Mouse (Mus musculus) embryonic facial prominence, embryonic 15.5 days (tissue): ENCODE data around the gene 5730522E02Rik. TPM values are rescaled to one million over a fixed set of nuclear protein-coding genes. Genes with fewer than 3 reads are reported as not detected.

Experiments
- ATAC-seq: fragments of 200-750 bp; cut with Nextera tagmentation; 2 replicates; pipeline ENCODE4 v1.8.0; 2017; ENCODE audit warnings: low read depth, moderate TSS enrichment; ENCODE audit not compliant: insufficient number of reproducible peaks, low FRiP score, low TSS enrichment
- H3K27ac ChIP-seq: fragments of 300-500 bp; sonication (generic); replicated peaks from 2 replicates; pipeline ENCODE4 v1.5.1; 2015; ENCODE audit warnings: mild to moderate bottlenecking, inconsistent platforms
- H3K27me3 ChIP-seq: fragments of 300-500 bp; sonication (generic); 2 replicates; pipeline ENCODE4 v1.6.1; 2015; ENCODE audit warnings: inconsistent platforms
- H3K36me3 ChIP-seq: fragments of 300-500 bp; sonication (generic); 2 replicates; pipeline ENCODE4 v1.6.1; 2015; ENCODE audit warnings: mild to moderate bottlenecking, inconsistent platforms
- H3K4me1 ChIP-seq: fragments of 300-500 bp; sonication (generic); 2 replicates; pipeline ENCODE4 v1.6.1; 2015; ENCODE audit warnings: inconsistent platforms
- H3K4me2 ChIP-seq: fragments of 300-500 bp; sonication (generic); replicated peaks from 2 replicates; pipeline ENCODE4 v1.6.1; 2015; ENCODE audit warnings: mild to moderate bottlenecking, inconsistent platforms
- H3K4me3 ChIP-seq: fragments of 300-500 bp; sonication (generic); replicated peaks from 2 replicates; pipeline ENCODE4 v1.5.1; 2015; ENCODE audit warnings: mild to moderate bottlenecking, inconsistent platforms
- H3K9ac ChIP-seq: fragments of 300-500 bp; sonication (generic); 2 replicates; pipeline ENCODE4 v1.6.1; 2015; ENCODE audit warnings: inconsistent platforms
- H3K9me3 ChIP-seq: fragments of 300-500 bp; sonication (generic); replicated peaks from 2 replicates; pipeline ENCODE4 v1.6.1; 2016; ENCODE audit warnings: inconsistent platforms
- WGBS: fragments of 180-500 bp; shearing (Covaris S2); methylation state at CpG from one replicate; pipeline ENCODE4 v1.1.7; 2015; 5-methylcytosine and 5-hydroxymethylcytosine counted together
- polyA plus RNA-seq: library from polyadenylated mRNA; unstranded; fragments of >200 nt; fragmentation: Nextera tagmentation; extraction: Ambion mirVana; gene quantifications from 2 replicates; pipeline ENCODE4 v1.2.1, GENCODE M21; 2015

5730522E02Rik gene
- polyA plus RNA-seq, 1 experiment from 2014 or later: 3.8 TPM

DNA sequence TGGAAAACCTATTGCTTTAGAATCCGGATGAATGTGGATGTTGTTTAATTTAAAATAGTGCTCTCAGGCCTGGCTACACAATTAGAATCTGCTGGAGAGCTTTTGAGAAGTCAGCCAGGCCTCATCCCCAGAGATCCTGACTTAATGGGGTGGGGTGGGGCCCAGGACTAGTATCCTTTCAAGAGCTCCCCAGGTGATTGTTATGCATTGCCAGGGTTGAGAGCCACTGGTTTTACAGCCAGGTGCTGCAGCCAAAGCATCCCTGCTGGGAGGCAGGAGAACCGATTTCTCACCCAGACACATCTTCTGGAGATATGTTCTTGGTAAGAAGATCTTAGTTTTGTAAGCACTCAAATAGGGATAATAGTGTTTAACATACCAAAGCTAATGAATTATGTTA is 216.4 kb downstream of the 5730522E02Rik start:
- ATAC-seq: no peak
- H3K9ac ChIP-seq: no peak overlapping the region

DNA sequence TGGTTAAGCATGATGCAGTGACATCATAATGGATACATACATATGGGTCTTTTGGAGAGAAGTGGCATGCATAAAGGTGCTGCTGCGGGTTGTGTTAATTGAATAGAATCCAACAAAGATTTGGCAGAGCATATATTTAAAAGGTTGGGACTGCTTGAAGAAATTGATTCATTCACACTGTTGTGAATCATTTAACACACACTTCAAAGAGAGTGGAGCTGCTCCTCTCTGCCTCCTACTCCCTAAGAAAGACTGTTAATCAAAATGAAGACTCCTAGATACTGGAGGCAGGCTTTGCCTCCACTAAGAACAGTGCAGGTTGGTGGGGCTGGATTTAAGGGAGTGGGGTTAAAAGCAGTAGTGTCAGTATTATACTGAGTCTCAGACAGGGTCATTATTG is 218.3 kb downstream of the 5730522E02Rik start:
- ATAC-seq: no peak
- Histone ChIP-seq H3K4me1 (no peaks in the 10 kb centered on the region), H3K4me3 (no peak overlapping the region), H3K27me3 (no peaks in the 10 kb centered on the region), H3K27ac (no peak overlapping the region), H3K4me2 (no peak overlapping the region), H3K9ac (no peak overlapping the region), H3K9me3 (no peaks in the 10 kb centered on the region), H3K36me3 (no peaks in the 10 kb centered on the region)
- 93% methylated on average over 1 of the region's 1 CpGs for WGBS

More for the DNA sequence above, 216.4 kb downstream of the 5730522E02Rik start:
- 32% methylated on average over 2 of the region's 2 CpGs for WGBS
- H3K4me2 ChIP-seq: no peak overlapping the region
- H3K36me3 ChIP-seq: no peaks in the 10 kb centered on the region
- H3K9me3 ChIP-seq: no peaks in the 10 kb centered on the region
- H3K4me1 ChIP-seq: no peaks in the 10 kb centered on the region
- H3K27me3 ChIP-seq: no peaks in the 10 kb centered on the region
- no peak overlapping the region for H3K4me3 ChIP-seq
- H3K27ac ChIP-seq: no peak overlapping the region

- Histone ChIP-seq H3K9ac (no peak overlapping the region), H3K4me2 (no peak overlapping the region), H3K27ac (no peak overlapping the region), H3K36me3 (no peaks in the 10 kb centered on the region), H3K9me3 (no peaks in the 10 kb centered on the region), H3K4me3 (no peak overlapping the region), H3K27me3 (no peaks in the 10 kb centered on the region), H3K4me1 (no peaks in the 10 kb centered on the region)
- ATAC-seq: no peak
- 82% methylated on average over 5 of the region's 5 CpGs for WGBS
Measured at GRCm38 (mm10) chr11:25978736-25979276, 231.8 kb downstream of the 5730522E02Rik start.

GRCm38 (mm10) chr11:25941504-25941903 is 269.1 kb downstream of the 5730522E02Rik start:
- Histone ChIP-seq H3K9ac (no peak overlapping the region), H3K27ac (no peak overlapping the region), H3K4me2 (no peak overlapping the region), H3K36me3 (no peaks in the 10 kb centered on the region), H3K4me1 (no peaks in the 10 kb centered on the region), H3K9me3 (no peaks in the 10 kb centered on the region), H3K27me3 (no peaks in the 10 kb centered on the region), H3K4me3 (no peak overlapping the region)
- 80% methylated on average over 5 of the region's 5 CpGs for WGBS
- ATAC-seq: no peak

- H3K9me3 ChIP-seq: no peaks in the 10 kb centered on the region
- no peak overlapping the region for H3K9ac ChIP-seq
- no peaks in the 10 kb centered on the region for H3K36me3 ChIP-seq
- ATAC-seq: no peak
- no peak overlapping the region for H3K4me2 ChIP-seq
- H3K4me3 ChIP-seq: no peak overlapping the region
- no peaks in the 10 kb centered on the region for H3K4me1 ChIP-seq
- H3K27ac ChIP-seq: no peak overlapping the region
- 72% methylated on average over 4 of the region's 4 CpGs for WGBS
- H3K27me3 ChIP-seq: no peaks in the 10 kb centered on the region
Measured at GRCm38 (mm10) chr11:25940716-25941294, 269.8 kb downstream of the 5730522E02Rik start.

DNA sequence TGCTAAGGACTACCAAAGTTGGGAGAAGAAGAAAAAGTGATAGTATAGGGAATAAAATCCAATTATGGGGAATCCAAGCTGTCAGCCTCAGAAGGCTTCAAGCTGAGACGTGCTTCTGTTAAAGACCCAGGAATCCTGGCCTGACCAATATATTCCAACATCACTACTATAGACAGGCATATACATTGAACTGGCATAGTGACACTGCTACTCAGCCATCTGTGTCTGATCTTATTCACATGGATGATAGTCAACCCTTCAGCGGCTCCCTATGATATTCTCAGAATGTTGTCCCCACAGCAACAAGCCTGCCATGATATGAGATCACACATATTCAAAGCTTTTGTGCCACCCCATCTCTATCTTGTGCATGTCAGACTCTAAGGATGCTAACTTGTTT is 284.3 kb downstream of the 5730522E02Rik start:
- H3K9me3 ChIP-seq: no peaks in the 10 kb centered on the region
- H3K9ac ChIP-seq: no peak overlapping the region
- H3K27ac ChIP-seq: no peak overlapping the region
- no peak overlapping the region for H3K4me3 ChIP-seq
- 84% methylated on average over 2 of the region's 2 CpGs for WGBS
- no peaks in the 10 kb centered on the region for H3K27me3 ChIP-seq
- no peaks in the 10 kb centered on the region for H3K36me3 ChIP-seq
- H3K4me1 ChIP-seq: no peaks in the 10 kb centered on the region
- H3K4me2 ChIP-seq: no peak overlapping the region
- ATAC-seq: no peak

- no peak overlapping the region for H3K9ac ChIP-seq
- WGBS: 60% methylated on average over 2 of the region's 2 CpGs
Measured at GRCm38 (mm10) chr11:25902321-25902720, 308.2 kb downstream of the 5730522E02Rik start.

GRCm38 (mm10) chr11:25901666-25902065 is 308.9 kb downstream of the 5730522E02Rik start:
- H3K27me3 ChIP-seq: no peaks in the 10 kb centered on the region
- H3K36me3 ChIP-seq: no peaks in the 10 kb centered on the region
- H3K4me3 ChIP-seq: no peak overlapping the region
- H3K27ac ChIP-seq: no peak overlapping the region
- H3K4me2 ChIP-seq: no peak overlapping the region
- 71% methylated on average over 2 of the region's 2 CpGs for WGBS
- H3K4me1 ChIP-seq: no peaks in the 10 kb centered on the region
- ATAC-seq: no peak
- H3K9me3 ChIP-seq: no peaks in the 10 kb centered on the region
- H3K9ac ChIP-seq: no peak overlapping the region

More at GRCm38 (mm10) chr11:25902321-25902720, 308.2 kb downstream of the 5730522E02Rik start:
- Histone ChIP-seq H3K27me3 (no peaks in the 10 kb centered on the region), H3K4me1 (no peaks in the 10 kb centered on the region), H3K4me3 (no peak overlapping the region), H3K9me3 (no peaks in the 10 kb centered on the region), H3K27ac (no peak overlapping the region), H3K4me2 (no peak overlapping the region), H3K36me3 (no peaks in the 10 kb centered on the region)
- ATAC-seq: no peak

DNA sequence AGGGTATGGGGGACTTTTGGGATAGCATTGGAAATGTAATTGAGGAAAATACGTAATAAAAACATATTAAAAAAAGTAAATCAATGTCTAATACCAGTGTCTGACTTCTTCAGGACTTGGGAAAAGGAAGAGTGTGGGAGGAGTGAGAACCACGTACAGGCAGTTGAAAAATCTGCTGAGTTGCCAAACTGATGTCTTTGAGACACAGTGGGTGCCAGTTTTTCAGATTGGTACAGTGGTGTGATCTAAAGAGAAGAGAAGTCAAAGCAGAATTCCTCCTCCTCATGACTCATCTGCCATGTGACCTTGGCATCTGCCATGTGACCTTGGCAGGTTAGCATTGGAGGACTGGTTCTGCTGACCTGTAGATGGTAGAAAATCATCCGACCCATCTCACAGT is 316.7 kb downstream of the 5730522E02Rik start:
- WGBS: 80% methylated on average over 3 of the region's 3 CpGs
- no peak overlapping the region for H3K9ac ChIP-seq
- no peak for ATAC-seq

DNA sequence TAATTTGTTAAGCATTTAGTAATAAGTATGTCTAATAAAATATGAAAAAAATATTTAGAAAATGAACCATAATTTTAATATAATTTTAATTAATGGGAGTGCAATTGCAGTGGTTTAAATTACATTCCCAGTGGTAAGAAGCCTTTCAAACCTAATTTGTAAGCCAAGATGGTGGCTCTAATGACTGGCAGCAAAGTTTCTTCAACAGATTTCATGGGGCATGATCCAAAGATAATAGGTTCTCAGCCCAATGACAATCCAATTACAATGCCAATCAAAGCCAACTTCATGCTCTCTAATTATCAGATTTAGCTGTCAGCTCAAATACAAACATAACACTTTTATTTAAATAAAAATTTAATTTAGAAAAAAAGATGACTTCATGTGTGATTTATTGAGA is 337.6 kb downstream of the 5730522E02Rik start:
- H3K4me1 ChIP-seq: no peaks in the 10 kb centered on the region
- ATAC-seq: no peak
- no peak overlapping the region for H3K4me3 ChIP-seq
- H3K9me3 ChIP-seq: no peaks in the 10 kb centered on the region
- no peak overlapping the region for H3K27ac ChIP-seq
- no peak overlapping the region for H3K4me2 ChIP-seq
- no peaks in the 10 kb centered on the region for H3K27me3 ChIP-seq
- H3K9ac ChIP-seq: no peak overlapping the region
- no peaks in the 10 kb centered on the region for H3K36me3 ChIP-seq

More for the DNA sequence above, 316.7 kb downstream of the 5730522E02Rik start:
- Histone ChIP-seq H3K4me3 (no peak overlapping the region), H3K36me3 (no peaks in the 10 kb centered on the region), H3K9me3 (no peaks in the 10 kb centered on the region), H3K4me2 (no peak overlapping the region), H3K27ac (no peak overlapping the region), H3K4me1 (no peaks in the 10 kb centered on the region), H3K27me3 (no peaks in the 10 kb centered on the region)

GRCm38 (mm10) chr11:25872317-25872716 is 338.2 kb downstream of the 5730522E02Rik start:
- no peak overlapping the region for H3K4me3 ChIP-seq
- no peak overlapping the region for H3K4me2 ChIP-seq
- H3K27me3 ChIP-seq: no peaks in the 10 kb centered on the region
- no peaks in the 10 kb centered on the region for H3K4me1 ChIP-seq
- H3K27ac ChIP-seq: no peak overlapping the region
- H3K9me3 ChIP-seq: no peaks in the 10 kb centered on the region
- no peak for ATAC-seq
- WGBS: 40% methylated on average over 4 of the region's 4 CpGs
- H3K9ac ChIP-seq: no peak overlapping the region
- no peaks in the 10 kb centered on the region for H3K36me3 ChIP-seq

DNA sequence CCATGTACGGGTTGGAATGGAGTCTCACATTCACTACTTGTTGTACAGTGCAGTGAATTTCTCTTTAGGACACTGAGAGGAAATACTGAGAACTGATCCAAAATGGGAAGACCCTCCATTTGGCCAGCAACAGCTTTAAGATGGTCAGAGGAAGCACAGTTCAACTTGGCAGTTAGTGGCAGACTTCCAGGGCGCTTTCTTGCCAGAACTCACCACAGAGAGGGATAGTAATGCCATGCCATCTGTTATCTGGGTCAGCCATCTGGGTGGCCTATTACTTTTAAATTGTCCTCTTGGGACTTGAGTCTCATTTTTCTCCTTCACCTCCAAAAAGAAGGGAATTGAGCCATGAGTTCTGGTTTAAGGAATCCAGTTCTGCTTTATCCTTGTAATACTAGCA is 344.3 kb downstream of the 5730522E02Rik start:
- no peaks in the 10 kb centered on the region for H3K36me3 ChIP-seq
- no peak overlapping the region for H3K4me2 ChIP-seq
- H3K27ac ChIP-seq: no peak overlapping the region
- H3K9ac ChIP-seq: no peak overlapping the region
- H3K27me3 ChIP-seq: no peaks in the 10 kb centered on the region
- 83% methylated on average over 2 of the region's 2 CpGs for WGBS
- 0 out of 2 replicates have a peak, but pooled peaks cover 5% of the 10 kb centered on the region for H3K4me1 ChIP-seq
- no peak for ATAC-seq
- H3K9me3 ChIP-seq: no peaks in the 10 kb centered on the region
- no peak overlapping the region for H3K4me3 ChIP-seq
